Mouse (Mus musculus): ENCODE results near the gene Spred2. TPM values are rescaled to one million over a fixed set of nuclear protein-coding genes. Genes with fewer than 3 reads are reported as not detected.

Spred2 gene
- total and polyA plus RNA-seq, 3 experiments: 7.8 to 76.0 (median 25.9) TPM

DNA sequence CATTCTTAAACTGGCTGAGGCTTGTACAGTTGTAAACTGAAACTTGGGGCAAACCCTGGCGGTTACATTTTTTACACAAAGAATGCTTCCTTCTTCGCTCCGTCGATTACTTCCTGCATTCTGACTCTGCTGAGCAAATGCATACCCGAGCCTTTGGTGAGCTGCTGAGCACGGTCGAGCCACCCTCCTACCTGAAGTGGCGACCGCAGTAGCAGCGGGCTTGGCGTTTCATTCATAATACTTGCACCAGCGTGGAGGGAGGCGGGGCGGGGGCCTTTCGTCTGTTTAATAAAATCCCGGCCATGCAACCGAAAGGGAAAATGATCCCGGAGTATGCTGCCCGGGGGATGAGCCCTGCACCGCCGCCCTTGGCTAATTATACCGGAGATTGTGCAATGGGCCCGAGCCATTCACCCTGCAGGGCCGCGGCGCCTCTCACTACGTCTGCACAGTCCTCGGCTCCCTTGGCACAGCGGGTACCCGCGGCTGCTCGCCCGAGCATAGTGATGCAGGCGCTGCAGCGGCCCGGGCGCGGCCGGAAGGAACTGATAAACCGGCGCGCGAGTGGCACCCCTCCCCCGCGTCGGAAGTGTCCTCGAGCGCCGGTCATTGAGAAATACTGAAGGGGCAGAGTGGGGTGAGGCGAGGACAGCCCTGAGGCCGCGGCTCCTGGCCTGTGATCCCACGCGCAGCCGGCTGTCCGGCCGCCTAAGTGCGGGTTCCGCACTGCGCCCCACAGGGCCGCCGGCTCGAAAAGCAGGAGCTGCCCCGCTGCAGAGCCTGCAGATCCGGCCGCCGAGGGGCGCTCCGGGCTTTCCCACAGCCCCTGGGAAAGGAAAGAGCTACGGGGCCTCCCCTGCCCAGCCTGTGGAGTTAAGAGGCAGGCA lies 4.1 kb upstream of the Spred2 start:
- H3K9ac ChIP-seq (ENCODE audit: control insufficient read depth, low read depth, low read length, poor library complexity, severe bottlenecking): peak overlapping the region; percentile 85
- no peaks in the 10 kb centered on the region for H3K27me3 ChIP-seq (ENCODE audit: control insufficient read depth in 1 of 2, insufficient read depth in 2 of 2, low read length in 2 of 2)
- H3K4me1 ChIP-seq (ENCODE audit: control insufficient read depth in 1 of 2, insufficient read depth in 2 of 2, low read length in 2 of 2): peaks cover 8 to 15% of the 10 kb centered on the region in 2 experiments
- peak; percentile 93 for DNase-seq (ENCODE audit: low read depth, low spot score)
- no peaks in the 10 kb centered on the region for H3K9me3 ChIP-seq (replicated peaks; ENCODE audit: insufficient read depth, low read length)
- peak overlapping the region; percentile 79 to 87 for H3K4me3 ChIP-seq (ENCODE audit: control insufficient read depth in 1 of 2, insufficient read depth in 1 of 2, low read depth in 2 of 2, low read length in 2 of 2)
- peaks cover 12% of the 10 kb centered on the region for H3K79me2 ChIP-seq (ENCODE audit: control insufficient read depth, insufficient read depth, low read length, poor library complexity)
- H3K36me3 ChIP-seq (ENCODE audit: control insufficient read depth in 1 of 2, insufficient read depth in 2 of 2, low read length in 2 of 2): peaks cover 0 to 18% of the 10 kb centered on the region in 2 experiments; a peak in 2 of 4 replicates
- peak overlapping the region; percentile 94 for H3K27ac ChIP-seq (ENCODE audit: control insufficient read depth, low read depth, low read length)
- TF ChIP-seq SIN3A (IDR thresholded peaks at IDR 0.05; ENCODE audit: low read length) (peak; percentile 75), EP300 (IDR thresholded peaks at IDR 0.05; ENCODE audit: low read depth in 1 of 2, low read length in 2 of 2) (peak in 1 of 2 experiments; percentile 80; a peak in 2 of 4 replicates), POLR2A (IDR thresholded peaks at IDR 0.05; ENCODE audit: control insufficient read depth in 1 of 2, insufficient read depth in 1 of 2, low read depth in 1 of 2, low read length in 2 of 2, poor library complexity in 1 of 2) (peak; percentile 77 to 84), HCFC1 (IDR thresholded peaks at IDR 0.05; ENCODE audit: low read depth, low read length) (peak; percentile 61; the same call in 1 of the 2 replicates), MAX (IDR thresholded peaks at IDR 0.05; ENCODE audit: low read length) (peak; percentile 43), MEF2A (IDR thresholded peaks at IDR 0.05; ENCODE audit: extremely low read depth, insufficient replicate concordance, low read depth, low read length, poor library complexity, severe bottlenecking) (no peak), MXI1 (IDR thresholded peaks at IDR 0.05; ENCODE audit: low read depth, low read length) (peak; percentile 79), ELF1 (IDR thresholded peaks at IDR 0.05; ENCODE audit: low read depth, low read length) (peak; percentile 68), USF2 (IDR thresholded peaks at IDR 0.05; ENCODE audit: borderline replicate concordance in 1 of 2, insufficient read depth in 1 of 2, low read depth in 1 of 2, low read length in 2 of 2) (no peak), NRF1 (IDR thresholded peaks at IDR 0.05; ENCODE audit: insufficient read depth, low read depth, low read length, poor library complexity, severe bottlenecking) (peak; percentile 14; the same call in 1 of the 2 replicates), CHD1 (IDR thresholded peaks at IDR 0.05; ENCODE audit: low read depth, low read length) (0 out of 2 replicates have a peak, but pooled peaks have one; percentile 55), TCF12 (IDR thresholded peaks at IDR 0.05; ENCODE audit: low read depth, low read length) (peak; percentile 43; the same call in 1 of the 2 replicates), MYB (IDR thresholded peaks at IDR 0.05; ENCODE audit: low read depth, low read length) (no peak), GABPA (IDR thresholded peaks at IDR 0.05; ENCODE audit: low read depth, low read length) (no peak), KAT2A (conservative IDR thresholded peaks at IDR 0.05; ENCODE audit: low read depth, low read length) (no peak; the same call in 1 of the 2 replicates), POLR2AphosphoS5 (IDR thresholded peaks at IDR 0.05; ENCODE audit: borderline replicate concordance, low read depth, low read length) (no peak), MAFK (IDR thresholded peaks at IDR 0.05; ENCODE audit: borderline replicate concordance, low read depth, low read length) (no peak), TAL1 (IDR thresholded peaks at IDR 0.05; ENCODE audit: low read length) (peak; percentile 21; the same call in 1 of the 2 replicates), RCOR1 (IDR thresholded peaks at IDR 0.05; ENCODE audit: low read depth, low read length) (peak; percentile 38; the same call in 1 of the 2 replicates), E2F4 (IDR thresholded peaks at IDR 0.05; ENCODE audit: borderline replicate concordance, low read depth, low read length) (no peak), SMC3 (IDR thresholded peaks at IDR 0.05; ENCODE audit: low read depth, low read length) (peak; percentile 51), UBTF (IDR thresholded peaks at IDR 0.05; ENCODE audit: borderline replicate concordance, insufficient read depth, low read depth, low read length) (peak; percentile 68; the same call in 1 of the 2 replicates), JUND (IDR thresholded peaks at IDR 0.05; ENCODE audit: low read depth, low read length) (no peak), CTCF (IDR thresholded peaks at IDR 0.05 in 2 of 3, conservative IDR thresholded peaks at IDR 0.05 in 1 of 3; ENCODE audit: control insufficient read depth in 1 of 3, insufficient read depth in 1 of 3, low read depth in 2 of 3, low read length in 3 of 3, poor library complexity in 1 of 3, severe bottlenecking in 1 of 3) (peak in 2 of 3 experiments; percentile 55 to 70; a peak in 5 of 6 replicates), ETS1 (IDR thresholded peaks at IDR 0.05; ENCODE audit: low read depth, low read length) (peak; percentile 68), NELFE (IDR thresholded peaks at IDR 0.05; ENCODE audit: low read depth, low read length) (peak; percentile 78), MAZ (IDR thresholded peaks at IDR 0.05; ENCODE audit: low read depth, low read length) (peak; percentile 89), ZNF384 (IDR thresholded peaks at IDR 0.05; ENCODE audit: low read depth, low read length) (no peak), ZMIZ1 (IDR thresholded peaks at IDR 0.05; ENCODE audit: low read depth, low read length) (peak; percentile 62), GATA1 (IDR thresholded peaks at IDR 0.05; ENCODE audit: low read depth, low read length) (peak; percentile 14; the same call in 1 of the 2 replicates), TBP (IDR thresholded peaks at IDR 0.05; ENCODE audit: low read depth, low read length) (0 out of 2 replicates have a peak, but pooled peaks have one; percentile 8), BHLHE40 (IDR thresholded peaks at IDR 0.05; ENCODE audit: borderline replicate concordance, low read depth, low read length) (no peak; the same call in 1 of the 2 replicates), MYC (IDR thresholded peaks at IDR 0.05; ENCODE audit: low read depth, low read length) (peak; percentile 47; the same call in 1 of the 2 replicates), POLR2AphosphoS2 (IDR thresholded peaks at IDR 0.05; ENCODE audit: low read length) (peak; percentile 83)
